Mouse (Mus musculus) hindbrain, embryonic 14.5 days (tissue): Measurements from ENCODE around the gene Efemp2. TPM values are rescaled to one million over a fixed set of nuclear protein-coding genes. Genes with fewer than 3 reads are reported as not detected.

Source experiments
- ATAC-seq: fragments of 200-750 bp; cut with Nextera tagmentation; 2 replicates; pipeline ENCODE4 v1.8.0; 2017; ENCODE audit warnings: moderate number of reproducible peaks, mild to moderate bottlenecking, moderate TSS enrichment, moderate library complexity; ENCODE audit not compliant: low FRiP score
- DNase-seq: peaks from one replicate; pipeline ENCODE4 v3.0.0-alpha.2; 2015; ENCODE audit warnings: low spot score
- H3K27ac ChIP-seq: fragments of 300-500 bp; sonication (generic); 2 replicates; pipeline ENCODE4 v1.5.1; 2014; ENCODE audit warnings: mild to moderate bottlenecking, moderate library complexity
- H3K27me3 ChIP-seq: fragments of 300-500 bp; sonication (generic); 2 replicates; pipeline ENCODE4 v1.6.1; 2014; ENCODE audit warnings: mild to moderate bottlenecking, low read length, mixed read lengths; ENCODE audit not compliant: control insufficient read depth, insufficient read depth
- H3K36me3 ChIP-seq: fragments of 300-500 bp; sonication (generic); replicated peaks from 2 replicates; pipeline ENCODE4 v1.6.1; 2014; ENCODE audit not compliant: control insufficient read depth, insufficient read depth
- H3K4me1 ChIP-seq: fragments of 300-500 bp; sonication (generic); replicated peaks from 2 replicates; pipeline ENCODE4 v1.6.1; 2014; ENCODE audit warnings: antibody characterized with exemption, low read length, mixed read lengths; ENCODE audit not compliant: control insufficient read depth, insufficient read depth
- H3K4me2 ChIP-seq: fragments of 300-500 bp; sonication (generic); replicated peaks from 2 replicates; pipeline ENCODE4 v1.6.1; 2014; ENCODE audit warnings: mild to moderate bottlenecking, moderate library complexity
- H3K4me3 ChIP-seq: fragments of 300-500 bp; sonication (generic); replicated peaks from 2 replicates; pipeline ENCODE4 v1.5.1; 2014; ENCODE audit warnings: mild to moderate bottlenecking, low read length
- H3K9ac ChIP-seq: fragments of 300-500 bp; sonication (generic); 2 replicates; pipeline ENCODE4 v1.6.1; 2014
- H3K9me3 ChIP-seq: fragments of 300-500 bp; sonication (generic); 2 replicates; pipeline ENCODE4 v1.6.1; 2016; ENCODE audit warnings: low read length; ENCODE audit not compliant: control insufficient read depth
- WGBS: fragments of 180-500 bp; shearing (Covaris S2); extraction: QIAGEN DNeasy Blood & Tissue Kit; methylation state at CpG from one replicate; pipeline ENCODE4 v1.1.7; 2014; 5-methylcytosine and 5-hydroxymethylcytosine counted together
- polyA plus RNA-seq: library from polyadenylated mRNA; unstranded; fragments of >200 nt; fragmentation: Nextera tagmentation; extraction: Ambion mirVana; gene quantifications from 2 replicates; pipeline ENCODE4 v1.2.1, GENCODE M21; 2014

Efemp2 gene
- polyA plus RNA-seq, 1 experiment from 2014 or later = 37.8 TPM

- WGBS = 94% methylated on average over 19 of the region's 19 CpGs
- peaks cover 65% of the 10 kb centered on the region for H3K36me3 ChIP-seq
Measured at GRCm38 (mm10) chr19:5483386-5484359, 9.9 kb downstream of the Efemp2 start.

GRCm38 (mm10) chr19:5484496-5484895 is 10.7 kb downstream of the Efemp2 start:
- Histone ChIP-seq H3K4me3 (no peak overlapping the region), H3K4me2 (no peak overlapping the region), H3K27ac (no peak overlapping the region), H3K9ac (no peak overlapping the region), H3K36me3 (peaks cover 59% of the 10 kb centered on the region), H3K9me3 (no peaks in the 10 kb centered on the region), H3K4me1 (peaks cover 13% of the 10 kb centered on the region; the same call in 1 of the 2 replicates), H3K27me3 (no peaks in the 10 kb centered on the region)
- 91% methylated on average over 5 of the region's 5 CpGs for WGBS
- DNase-seq (no peak), ATAC-seq (no peak)

More at GRCm38 (mm10) chr19:5483386-5484359, 9.9 kb downstream of the Efemp2 start:
- Histone ChIP-seq H3K27me3 (no peaks in the 10 kb centered on the region), H3K9me3 (no peaks in the 10 kb centered on the region), H3K4me3 (no peak overlapping the region), H3K9ac (no peak overlapping the region), H3K27ac (no peak overlapping the region), H3K4me1 (0 out of 2 replicates have a peak, but pooled peaks cover 9% of the 10 kb centered on the region), H3K4me2 (no peak overlapping the region)
- DNase-seq (no peak), ATAC-seq (no peak)

- Histone ChIP-seq H3K9me3 (no peaks in the 10 kb centered on the region), H3K4me2 (no peak overlapping the region), H3K9ac (no peak overlapping the region), H3K27ac (no peak overlapping the region), H3K4me3 (no peak overlapping the region), H3K36me3 (peaks cover 56% of the 10 kb centered on the region), H3K4me1 (peaks cover 18% of the 10 kb centered on the region; the same call in 1 of the 2 replicates), H3K27me3 (no peaks in the 10 kb centered on the region)
- ATAC-seq (no peak), DNase-seq (no peak)
- 92% methylated on average over 8 of the region's 8 CpGs for WGBS
Measured at GRCm38 (mm10) chr19:5485371-5485770, 11.6 kb downstream of the Efemp2 start.

- no peak overlapping the region for H3K27ac ChIP-seq
- no peak overlapping the region for H3K4me2 ChIP-seq
- no peak overlapping the region for H3K9ac ChIP-seq
- WGBS = 92% methylated on average over 7 of the region's 7 CpGs
- H3K9me3 ChIP-seq = no peaks in the 10 kb centered on the region
- peaks cover 51% of the 10 kb centered on the region for H3K36me3 ChIP-seq
- H3K4me1 ChIP-seq = peaks cover 18% of the 10 kb centered on the region; the same call in 1 of the 2 replicates
- no peak for ATAC-seq
- H3K4me3 ChIP-seq = no peak overlapping the region
- DNase-seq = no peak
- no peaks in the 10 kb centered on the region for H3K27me3 ChIP-seq
Measured at GRCm38 (mm10) chr19:5485821-5486220, 12.1 kb downstream of the Efemp2 start.

DNA sequence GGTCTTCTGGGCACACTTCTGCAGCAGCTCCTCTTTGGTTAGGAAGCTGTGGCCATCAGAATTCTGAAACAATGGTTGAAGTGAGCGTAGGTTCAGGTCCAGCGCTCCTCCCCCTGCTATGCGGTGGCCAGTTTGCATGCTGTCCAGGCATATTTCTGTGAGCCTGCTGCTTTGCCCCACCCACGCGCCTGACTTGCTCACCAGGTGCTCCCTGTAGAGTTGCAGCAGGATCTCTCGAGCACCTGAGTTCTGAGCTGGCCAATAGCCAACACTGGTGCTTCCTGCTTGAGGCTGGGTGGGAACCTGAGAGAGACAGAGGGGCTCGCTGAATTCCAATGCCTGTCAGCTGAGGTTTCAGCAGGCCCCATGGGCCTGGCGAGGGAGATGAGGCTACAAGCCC is 12.5 kb downstream of the Efemp2 start:
- Histone ChIP-seq H3K27ac (no peak overlapping the region), H3K4me2 (no peak overlapping the region), H3K9ac (no peak overlapping the region), H3K4me3 (no peak overlapping the region), H3K27me3 (no peaks in the 10 kb centered on the region), H3K4me1 (peaks cover 18% of the 10 kb centered on the region; the same call in 1 of the 2 replicates), H3K36me3 (peaks cover 47% of the 10 kb centered on the region), H3K9me3 (no peaks in the 10 kb centered on the region)
- WGBS = 91% methylated on average over 8 of the region's 8 CpGs
- ATAC-seq = no peak
- DNase-seq = no peak

- peaks cover 43% of the 10 kb centered on the region for H3K36me3 ChIP-seq
- no peak overlapping the region for H3K9ac ChIP-seq
- peak overlapping the region; percentile 86; the same call in 1 of the 2 replicates for H3K4me2 ChIP-seq
- no peaks in the 10 kb centered on the region for H3K9me3 ChIP-seq
- no peak for DNase-seq
- peaks cover 20% of the 10 kb centered on the region for H3K4me1 ChIP-seq
- H3K4me3 ChIP-seq = peak overlapping the region; percentile 46; the same call in 1 of the 2 replicates
- no peak overlapping the region for H3K27ac ChIP-seq
- WGBS = 88% methylated on average over 4 of the region's 4 CpGs
- no peaks in the 10 kb centered on the region for H3K27me3 ChIP-seq
- no peak for ATAC-seq
Measured at GRCm38 (mm10) chr19:5486771-5487170, 13.0 kb downstream of the Efemp2 start.

GRCm38 (mm10) chr19:5487768-5488550 is 14.2 kb downstream of the Efemp2 start, which contains the start of gene Mus81:
Mus81 (minus strand) TSS chr19:5488402.
- Histone ChIP-seq H3K4me1 (peaks cover 30% of the 10 kb centered on the region), H3K4me3 (peak within 1 kb of the TSS; percentile 46), H3K9ac (peak within 1 kb of the TSS; percentile 59), H3K9me3 (no peaks in the 10 kb centered on the region), H3K27me3 (no peaks in the 10 kb centered on the region), H3K27ac (peak within 1 kb of the TSS; percentile 99), H3K36me3 (peaks cover 43% of the 10 kb centered on the region), H3K4me2 (peak within 1 kb of the TSS; percentile 86)
- peak; percentile 63 for ATAC-seq
- DNase-seq = peak; percentile 93
- under 1% methylated on average over 39 of the region's 39 CpGs for WGBS

GRCm38 (mm10) chr19:5488878-5489571 is 15.3 kb downstream of the Efemp2 start:
- Histone ChIP-seq H3K4me2 (peak overlapping the region; percentile 86), H3K27me3 (no peaks in the 10 kb centered on the region), H3K9me3 (no peaks in the 10 kb centered on the region), H3K27ac (peak overlapping the region; percentile 99), H3K36me3 (peaks cover 43% of the 10 kb centered on the region), H3K4me1 (peaks cover 30% of the 10 kb centered on the region), H3K4me3 (peak overlapping the region; percentile 46), H3K9ac (peak overlapping the region; percentile 57)
- WGBS = 1% methylated on average over 26 of the region's 26 CpGs
- DNase-seq (peak; percentile 84), ATAC-seq (peak; percentile 72)
